Mouse (Mus musculus): Measurements from ENCODE around the gene Olfr1437. TPM values are rescaled to one million over a fixed set of nuclear protein-coding genes. Genes with fewer than 3 reads are reported as not detected.
A peak's percentile ranks its signal among the peaks of the same experiment; 100 is the strongest.
"Not testable (repeated sequence)": the region's sequence is repeated elsewhere in the genome, so short reads cannot be mapped to it uniquely, and the experiment has no call there.

Olfr1437 gene
- total RNA-seq (2021) = not detected
- long read RNA-seq, experiment 1 = 0 reads
- long read RNA-seq, experiment 2 = 0 reads

- H3K27ac ChIP-seq = no peak within 1 kb of the TSS
- no peak within 1 kb of the TSS for H3K4me3 ChIP-seq
- TF ChIP-seq CTCF (conservative IDR thresholded peaks at IDR 0.05) = no peak
- DNase-seq (ENCODE audit: low spot score in 2 of 2) = no peak
Measured at GRCm38 (mm10) chr19:12325001-12325400, at the start of gene Olfr1437. Olfr1437 (minus strand) TSS chr19:12325101.

DNA sequence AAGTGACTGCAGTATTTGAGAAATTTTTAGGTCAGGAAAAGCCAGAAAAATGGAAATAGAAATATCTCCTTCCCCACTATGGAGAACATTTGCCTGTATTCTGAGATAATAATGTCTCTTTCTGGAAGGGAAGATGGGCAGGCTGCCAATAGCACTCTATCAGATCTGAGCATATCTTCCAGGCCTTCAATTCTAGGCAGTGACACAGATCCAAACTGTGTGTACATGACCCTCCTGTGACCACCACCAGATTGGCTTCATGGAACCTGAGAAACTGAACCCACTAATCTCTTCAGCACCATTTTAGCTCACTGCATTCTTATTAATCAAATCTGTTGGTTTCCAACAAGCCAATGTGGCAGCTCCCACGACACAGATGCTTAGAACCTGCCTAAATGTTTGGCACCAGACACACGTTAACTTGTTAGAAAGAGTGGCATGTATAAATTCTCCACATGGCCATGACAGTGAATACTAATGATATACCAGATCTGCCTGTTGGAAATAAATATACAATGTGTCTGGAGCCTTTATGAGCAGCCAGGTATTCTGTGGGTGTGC, 49.6 kb upstream of the Olfr1437 start:
- Histone ChIP-seq H3K27ac (peak overlapping the region; percentile 82), H3K4me3 (no peak overlapping the region)
- peak; percentile 69 to 78 for DNase-seq (ENCODE audit: low spot score in 2 of 2)
- no peak for TF ChIP-seq CTCF (conservative IDR thresholded peaks at IDR 0.05)

DNA sequence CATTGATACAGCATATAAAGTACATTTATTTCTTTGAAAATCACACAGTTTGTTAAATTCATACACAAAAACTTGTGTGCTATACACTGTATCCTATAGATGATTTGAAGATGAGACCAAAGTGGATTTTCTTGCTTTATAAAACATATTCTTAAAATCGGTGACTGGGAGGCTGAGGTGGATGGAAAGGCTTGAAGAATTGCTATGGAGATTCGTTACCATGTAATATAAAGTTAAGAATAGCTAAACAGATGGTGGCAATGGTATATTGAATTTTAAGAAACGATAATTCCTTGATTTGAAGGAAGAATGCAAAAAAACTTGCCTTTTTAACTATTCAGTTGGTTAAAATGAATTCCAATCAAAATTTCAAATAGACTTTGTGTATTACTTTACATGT, 48.1 kb upstream of the Olfr1437 start:
- H3K4me3 ChIP-seq = no peak overlapping the region
- DNase-seq (ENCODE audit: low spot score in 2 of 2) = no peak
- no peak for TF ChIP-seq CTCF (conservative IDR thresholded peaks at IDR 0.05)
- H3K27ac ChIP-seq = peak overlapping the region; percentile 82; the same call in 1 of the 2 replicates

- no peak for DNase-seq (ENCODE audit: low spot score in 2 of 2)
- Histone ChIP-seq H3K4me3 (no peak within 1 kb of the TSS), H3K27ac (no peak within 1 kb of the TSS)
- TF ChIP-seq CTCF (conservative IDR thresholded peaks at IDR 0.05) = no peak
Measured at GRCm38 (mm10) chr19:12335810-12336209, 10.9 kb upstream of the Olfr1437 start, which contains the start of gene Olfr1438-ps1. Olfr1438-ps1 (minus strand) TSS chr19:12335910.

- DNase-seq (ENCODE audit: low spot score in 2 of 2); H3K4me3 ChIP-seq; H3K27ac ChIP-seq: not testable (repeated sequence)
Measured at GRCm38 (mm10) chr19:12299030-12299429, 25.9 kb downstream of the Olfr1437 start, which contains the start of gene Olfr1436. Olfr1436 (minus strand) TSS chr19:12299130.

- Histone ChIP-seq H3K4me3 (no peak overlapping the region), H3K27ac (peak overlapping the region; percentile 39; the same call in 1 of the 2 replicates)
- DNase-seq (ENCODE audit: low spot score in 2 of 2) = peak; percentile 17 to 60
- no peak for TF ChIP-seq CTCF (conservative IDR thresholded peaks at IDR 0.05)
Measured at GRCm38 (mm10) chr19:12292979-12293378, 31.9 kb downstream of the Olfr1437 start.

GRCm38 (mm10) chr19:12279554-12279953, 45.3 kb downstream of the Olfr1437 start, which contains the start of gene Olfr1434:
Olfr1434 (plus strand) TSS chr19:12279854.
- no peak for TF ChIP-seq CTCF (conservative IDR thresholded peaks at IDR 0.05)
- Histone ChIP-seq H3K4me3 (no peak within 1 kb of the TSS), H3K27ac (no peak within 1 kb of the TSS)
- DNase-seq (ENCODE audit: low spot score in 2 of 2) = no peak

Other genes starting within 250 kb of the Olfr1437 start
- not detected for gene Olfr1425, start 247.4 kb downstream of the Olfr1437 start, total RNA-seq (2021)
- not detected for gene Olfr1426, start 233.1 kb downstream of the Olfr1437 start, total RNA-seq (2021)
- gene Olfr1427, start 221.8 kb downstream of the Olfr1437 start, total RNA-seq (2021) = not detected
- not detected for gene Olfr1428, start 209.2 kb downstream of the Olfr1437 start, total RNA-seq (2021)
- not detected for gene Olfr76, start 201.9 kb downstream of the Olfr1437 start, total RNA-seq (2021)
- not detected for gene Olfr1555-ps1, start 155.0 kb downstream of the Olfr1437 start, total RNA-seq (2021)
- not detected for gene Olfr1431, start 124.5 kb downstream of the Olfr1437 start, total RNA-seq (2021)
- gene Olfr1432, start 92.5 kb downstream of the Olfr1437 start, total RNA-seq (2021) = not detected
- gene Olfr262, start 83.4 kb downstream of the Olfr1437 start, total RNA-seq (2021) = not detected
- not detected for gene Olfr235, start 64.1 kb downstream of the Olfr1437 start, total RNA-seq (2021)
- not detected for gene Olfr1434, start 45.2 kb downstream of the Olfr1437 start, total RNA-seq (2021)
- not detected for gene Olfr1436, start 26.0 kb downstream of the Olfr1437 start, total RNA-seq (2021)
- gene Olfr1438-ps1, start 10.8 kb upstream of the Olfr1437 start, total RNA-seq (2021) = not detected
- not detected for gene Olfr1440, start 62.2 kb upstream of the Olfr1437 start, total RNA-seq (2021)
- not detected for gene Olfr1441, start 92.3 kb upstream of the Olfr1437 start, total RNA-seq (2021)
- not detected for gene Pfpl, start 102.8 kb upstream of the Olfr1437 start, total RNA-seq (2021)
- 1 to 10 TPM; 5.4 to 6.6 TPM for gene Mpeg1, start 135.7 kb upstream of the Olfr1437 start, total RNA-seq (2021)
- gene Dtx4, start 176.4 kb upstream of the Olfr1437 start, total RNA-seq (2021) = 10 to 100 TPM; 32.5 to 35.9 TPM
- gene Fam111a, start 220.6 kb upstream of the Olfr1437 start, total RNA-seq (2021) = 1 to 10 TPM; 1.5 to 2.0 TPM